ENCODE assay signal across 9 mouse cellular contexts in genomic region chr3:108018190-108018820, GRCm38 (mm10). TPM values are rescaled to one million over a fixed set of nuclear protein-coding genes. Genes with fewer than 3 reads are reported as not detected.
DNase-seq lines count a peak whose midpoint lies in the region; ATAC-seq and TF ChIP-seq lines count a peak whose summit lies in the region.
"Had no signal": no experiment of that assay in that cellular context is flagged by ENCODE, and none has a peak within 500 bp of the region (broad histone marks: within the 10 kb centered on the region; RNA-seq: fewer than 3 reads in every experiment).

No protein-coding gene starts in this region.

- H3K9me3 ChIP-seq in E14TG2a.4 (ENCODE audit: low read length), result no peaks in the 10 kb centered on the region
- no peaks in the 10 kb centered on the region for H3K9me3 ChIP-seq in heart, embryonic 13.5 days
- no peaks in the 10 kb centered on the region for H3K9me3 ChIP-seq in limb, embryonic 15.5 days
- H3K9me3 ChIP-seq in midbrain, embryonic 16.5 days (replicated peaks; ENCODE audit: control insufficient read depth, low read length, poor library complexity, severe bottlenecking), result no peaks in the 10 kb centered on the region

- peak overlapping the region; percentile 78 for H3K9ac ChIP-seq in heart, embryonic 13.5 days
- peak overlapping the region; percentile 21; the same call in 1 of the 2 replicates for H3K9ac ChIP-seq in limb, embryonic 15.5 days
- peak overlapping the region; percentile 4; the same call in 1 of the 2 replicates for H3K9ac ChIP-seq in midbrain, embryonic 16.5 days (ENCODE audit: low read depth, low read length)

- peak overlapping the region; percentile 83 for H3K4me2 ChIP-seq in heart, embryonic 13.5 days
- peak overlapping the region; percentile 76 for H3K4me2 ChIP-seq in limb, embryonic 15.5 days
- peak overlapping the region; percentile 63 for H3K4me2 ChIP-seq in midbrain, embryonic 16.5 days (ENCODE audit: low read length)

- peaks cover 37% of the 10 kb centered on the region for H3K4me1 ChIP-seq in E14TG2a.4 (replicated peaks; ENCODE audit: low read depth, low read length)
- H3K4me1 ChIP-seq in heart, embryonic 13.5 days, result peaks cover 39% of the 10 kb centered on the region
- H3K4me1 ChIP-seq in limb, embryonic 15.5 days, result peaks cover 13% of the 10 kb centered on the region
- peaks cover 18% of the 10 kb centered on the region for H3K4me1 ChIP-seq in midbrain, embryonic 16.5 days (ENCODE audit: control insufficient read depth, insufficient read depth, low read length)

- TF ChIP-seq CTCF in E14TG2a.4 (conservative IDR thresholded peaks at IDR 0.05; ENCODE audit: low read length), result no peak

- peaks cover 30% of the 10 kb centered on the region for H3K36me3 ChIP-seq in E14TG2a.4 (ENCODE audit: insufficient read depth, low read length)
- no peaks in the 10 kb centered on the region for H3K36me3 ChIP-seq in heart, embryonic 13.5 days
- H3K36me3 ChIP-seq in limb, embryonic 15.5 days, result no peaks in the 10 kb centered on the region
- H3K36me3 ChIP-seq in midbrain, embryonic 16.5 days (ENCODE audit: control insufficient read depth, insufficient read depth, low read length), result no peaks in the 10 kb centered on the region

- 20% methylated on average over 14 of the region's 14 CpGs for WGBS in heart, embryonic 13.5 days
- 21% methylated on average over 14 of the region's 14 CpGs for WGBS in limb, embryonic 15.5 days
- WGBS in midbrain, embryonic 16.5 days, result 27% methylated on average over 14 of the region's 14 CpGs

- H3K27me3 ChIP-seq in E14TG2a.4 (ENCODE audit: insufficient read depth, low read length), result peaks cover 23% of the 10 kb centered on the region; the same call in 1 of the 2 replicates
- H3K27me3 ChIP-seq in heart, embryonic 13.5 days (replicated peaks), result peaks cover 18% of the 10 kb centered on the region
- H3K27me3 ChIP-seq in limb, embryonic 15.5 days, result no peaks in the 10 kb centered on the region
- H3K27me3 ChIP-seq in midbrain, embryonic 16.5 days (ENCODE audit: control insufficient read depth, insufficient read depth, low read depth, low read length), result no peaks in the 10 kb centered on the region

- peak; percentile 15 for DNase-seq in cerebellum, adult 9-10 months
- DNase-seq in cerebellum, adult 11 months, result no peak
- no peak for DNase-seq in adrenal gland, postnatal 4 days (ENCODE audit: low spot score in 2 of 2)
- no peak for DNase-seq in ovary, postnatal 10 days (ENCODE audit: low spot score)

- peak overlapping the region; percentile 86 for H3K27ac ChIP-seq in heart, embryonic 13.5 days (replicated peaks)
- H3K27ac ChIP-seq in limb, embryonic 15.5 days, result peak overlapping the region; percentile 94
- H3K27ac ChIP-seq in midbrain, embryonic 16.5 days (ENCODE audit: low read length), result no peak overlapping the region

- ATAC-seq in heart, embryonic 13.5 days (ENCODE audit: extremely low read depth, insufficient number of reproducible peaks, low FRiP score, low TSS enrichment), result no peak
- ATAC-seq in limb, embryonic 15.5 days (ENCODE audit: insufficient number of reproducible peaks, low FRiP score, low TSS enrichment, low read depth), result no peak; the same call in 1 of the 2 replicates
- no peak; the same call in 1 of the 2 replicates for ATAC-seq in midbrain, embryonic 16.5 days

- peak overlapping the region; percentile 46 for H3K4me3 ChIP-seq in E14TG2a.4 (replicated peaks; ENCODE audit: low read length)
- H3K4me3 ChIP-seq in heart, embryonic 13.5 days, result peak overlapping the region; percentile 52
- peak overlapping the region; percentile 45 for H3K4me3 ChIP-seq in limb, embryonic 15.5 days
- peak overlapping the region; percentile 47 for H3K4me3 ChIP-seq in midbrain, embryonic 16.5 days (ENCODE audit: low read depth, low read length)

RNA-seq across cellular contexts. Expression of gene Gstm1, which starts 0.5 kb away (rescaled TPM):
- 44.3 and 50.5 TPM in 2 replicates for polyA plus RNA-seq in heart, embryonic 13.5 days (2015; fragmentation: Nextera tagmentation; extraction: Ambion mirVana)
- 56.1 and 63.9 TPM in 2 replicates for polyA plus RNA-seq in limb, embryonic 15.5 days (2015; fragmentation: Nextera tagmentation; extraction: Ambion mirVana)
- polyA plus RNA-seq in midbrain, embryonic 16.5 days (2015; fragmentation: Nextera tagmentation; extraction: Ambion mirVana), result 86.7 and 139 TPM in 2 replicates
- total RNA-seq in adrenal gland, postnatal 4 days (2021), result 100 to 1,000 TPM; 144 to 170 TPM

RNA-seq across cellular contexts. Expression of gene Gstm4, which starts 26.4 kb away (rescaled TPM):
- polyA plus RNA-seq in heart, embryonic 13.5 days (2015; fragmentation: Nextera tagmentation; extraction: Ambion mirVana), result 15.2 and 16.4 TPM in 2 replicates
- 14.0 and 14.2 TPM in 2 replicates for polyA plus RNA-seq in limb, embryonic 15.5 days (2015; fragmentation: Nextera tagmentation; extraction: Ambion mirVana)
- polyA plus RNA-seq in midbrain, embryonic 16.5 days (2015; fragmentation: Nextera tagmentation; extraction: Ambion mirVana), result 22.2 and 23.1 TPM in 2 replicates
- total RNA-seq in adrenal gland, postnatal 4 days (2021), result 10 to 100 TPM; 15.6 to 16.5 TPM

RNA-seq across cellular contexts. Expression of gene Gstm2, which starts 32.1 kb away (rescaled TPM):
- polyA plus RNA-seq in heart, embryonic 13.5 days (2015; fragmentation: Nextera tagmentation; extraction: Ambion mirVana), result 52.9 and 53.5 TPM in 2 replicates
- 69.1 and 73.7 TPM in 2 replicates for polyA plus RNA-seq in limb, embryonic 15.5 days (2015; fragmentation: Nextera tagmentation; extraction: Ambion mirVana)
- 6.5 and 7.7 TPM in 2 replicates for polyA plus RNA-seq in midbrain, embryonic 16.5 days (2015; fragmentation: Nextera tagmentation; extraction: Ambion mirVana)
- 100 to 1,000 TPM; 134 to 153 TPM for total RNA-seq in adrenal gland, postnatal 4 days (2021)

RNA-seq across cellular contexts. Expression of gene Gstm3, which starts 49.2 kb away (rescaled TPM):
- 0.50 TPM in 1 of 2 replicates, not detected in the other for polyA plus RNA-seq in heart, embryonic 13.5 days (2015; fragmentation: Nextera tagmentation; extraction: Ambion mirVana)
- polyA plus RNA-seq in limb, embryonic 15.5 days (2015; fragmentation: Nextera tagmentation; extraction: Ambion mirVana), result not detected in 2 replicates
- not detected in 2 replicates for polyA plus RNA-seq in midbrain, embryonic 16.5 days (2015; fragmentation: Nextera tagmentation; extraction: Ambion mirVana)
- under 1 TPM in 1 of 2 experiments, not detected in 1; 0.31 TPM for total RNA-seq in adrenal gland, postnatal 4 days (2021)
- total RNA-seq: layer of hippocampus, postnatal 10 days had no signal

Comparison
In these comparisons a context has a peak if more than half of its experiments do, and no peak if none do; other contexts are left out.
1. H3K9ac ChIP-seq: peak in every context shown above with its lines; median percentile 78 in heart, embryonic 13.5 days; 21 in limb, embryonic 15.5 days; 4 in midbrain, embryonic 16.5 days.